Mouse (Mus musculus): Measurements from ENCODE around the gene Hmgcs1. TPM values are rescaled to one million over a fixed set of nuclear protein-coding genes. Genes with fewer than 3 reads are reported as not detected.
"Not testable (repeated sequence)": the region's sequence is repeated elsewhere in the genome, so short reads cannot be mapped to it uniquely, and the experiment has no call there.

The Hmgcs1 gene
- polyA plus RNA-seq, 1 experiment from 2014 or later = 247 TPM

DNA sequence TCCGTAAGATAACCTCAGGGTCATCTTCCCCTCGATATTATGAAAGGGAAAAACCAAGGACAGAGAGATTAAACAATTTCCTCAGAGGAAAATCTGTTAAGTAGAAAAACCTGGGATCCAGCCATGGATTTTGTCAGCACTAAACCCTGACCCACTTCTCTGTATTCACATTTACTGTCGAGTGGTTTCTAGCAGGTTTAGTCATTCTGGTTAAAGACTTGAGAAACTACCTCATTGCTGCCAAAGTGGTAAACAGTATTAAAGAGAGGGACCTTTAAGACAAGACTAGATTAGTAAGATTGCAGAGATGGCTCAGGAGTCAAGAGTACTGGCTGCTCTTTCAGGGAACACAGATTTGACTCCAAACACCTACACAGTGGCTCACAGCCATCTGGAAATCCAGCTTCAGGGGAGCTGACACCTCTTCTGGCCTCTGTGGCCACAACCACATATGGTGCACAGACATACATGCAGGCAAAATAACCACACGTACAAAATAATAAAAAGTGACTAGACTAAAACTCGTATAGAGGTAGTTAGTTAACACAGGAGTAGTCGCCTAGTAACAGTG is 33.2 kb upstream of the Hmgcs1 start:
- ATAC-seq = no peak
- Histone ChIP-seq H3K9ac (ENCODE audit: low read depth, low read length) (no peak overlapping the region), H3K4me3 (ENCODE audit: low read length) (no peak overlapping the region), H3K36me3 (ENCODE audit: control insufficient read depth, insufficient read depth, low read length) (no peaks in the 10 kb centered on the region), H3K4me1 (ENCODE audit: control insufficient read depth, insufficient read depth, low read length) (no peaks in the 10 kb centered on the region), H3K4me2 (ENCODE audit: low read depth, low read length) (no peak overlapping the region), H3K27me3 (replicated peaks; ENCODE audit: control insufficient read depth, insufficient read depth, low read length) (no peaks in the 10 kb centered on the region), H3K9me3 (ENCODE audit: control insufficient read depth, low read length) (no peaks in the 10 kb centered on the region), H3K27ac (ENCODE audit: low read length) (no peak overlapping the region)
- WGBS = 77% methylated on average over 6 of the region's 6 CpGs

DNA sequence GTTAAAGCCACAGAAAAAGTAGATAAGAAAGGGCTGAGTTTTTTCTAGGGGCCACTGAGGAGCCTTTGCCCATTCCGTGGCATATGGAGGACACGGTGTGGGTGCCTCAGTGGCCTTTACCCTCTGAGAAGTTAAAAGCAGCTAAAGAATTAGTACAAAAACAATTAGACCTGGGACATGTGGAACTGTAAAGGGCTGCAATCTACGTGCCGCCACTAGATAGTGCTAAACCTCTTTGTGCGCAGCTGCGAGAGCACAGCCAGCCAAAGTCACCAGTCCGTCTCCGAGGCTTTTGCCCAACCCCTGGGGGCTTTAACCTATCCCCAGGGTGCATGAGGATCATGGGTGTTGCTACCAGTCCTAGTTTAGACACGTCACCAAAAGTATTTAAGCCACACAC is 28.8 kb upstream of the Hmgcs1 start:
- not testable (repeated sequence) for ATAC-seq
- WGBS = 71% methylated on average over 4 of the region's 9 CpGs

DNA sequence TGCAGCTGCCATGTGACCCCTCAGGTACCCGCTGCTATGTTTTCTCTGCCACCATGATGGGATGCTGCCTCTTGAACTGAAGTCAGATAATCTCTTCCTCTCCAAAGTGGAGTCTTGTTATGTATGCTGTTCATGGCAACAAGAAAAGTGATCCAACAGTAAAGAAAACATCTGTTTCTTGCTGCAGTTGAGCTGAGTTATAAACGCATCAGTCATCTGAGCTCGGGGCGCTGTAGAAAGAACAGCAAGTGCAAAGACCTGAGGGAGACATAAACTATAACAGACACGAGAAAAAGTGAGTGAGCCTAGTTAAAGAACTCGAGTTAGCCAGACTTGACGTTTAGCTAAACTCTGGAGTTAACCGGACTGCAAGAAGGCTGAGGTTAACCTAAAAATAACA is 11.4 kb upstream of the Hmgcs1 start:
- ATAC-seq = no peak
- no peaks in the 10 kb centered on the region for H3K9me3 ChIP-seq (ENCODE audit: control insufficient read depth, low read length)
- H3K4me1 ChIP-seq (ENCODE audit: control insufficient read depth, insufficient read depth, low read length) = no peaks in the 10 kb centered on the region
- 57% methylated on average over 8 of the region's 8 CpGs for WGBS
- no peak overlapping the region for H3K27ac ChIP-seq (ENCODE audit: low read length)
- no peaks in the 10 kb centered on the region for H3K27me3 ChIP-seq (replicated peaks; ENCODE audit: control insufficient read depth, insufficient read depth, low read length)
- H3K36me3 ChIP-seq (ENCODE audit: control insufficient read depth, insufficient read depth, low read length) = no peaks in the 10 kb centered on the region
- H3K4me2 ChIP-seq (ENCODE audit: low read depth, low read length) = no peak overlapping the region
- H3K4me3 ChIP-seq (ENCODE audit: low read length) = no peak overlapping the region
- H3K9ac ChIP-seq (ENCODE audit: low read depth, low read length) = no peak overlapping the region

More for the DNA sequence above, 28.8 kb upstream of the Hmgcs1 start:
- not testable (repeated sequence) for H3K9me3 ChIP-seq (ENCODE audit: control insufficient read depth, low read length); H3K36me3 ChIP-seq (ENCODE audit: control insufficient read depth, insufficient read depth, low read length); H3K4me3 ChIP-seq (ENCODE audit: low read length); H3K9ac ChIP-seq (ENCODE audit: low read depth, low read length); H3K27me3 ChIP-seq (replicated peaks; ENCODE audit: control insufficient read depth, insufficient read depth, low read length); H3K27ac ChIP-seq (ENCODE audit: low read length); H3K4me2 ChIP-seq (ENCODE audit: low read depth, low read length); H3K4me1 ChIP-seq (ENCODE audit: control insufficient read depth, insufficient read depth, low read length)

DNA sequence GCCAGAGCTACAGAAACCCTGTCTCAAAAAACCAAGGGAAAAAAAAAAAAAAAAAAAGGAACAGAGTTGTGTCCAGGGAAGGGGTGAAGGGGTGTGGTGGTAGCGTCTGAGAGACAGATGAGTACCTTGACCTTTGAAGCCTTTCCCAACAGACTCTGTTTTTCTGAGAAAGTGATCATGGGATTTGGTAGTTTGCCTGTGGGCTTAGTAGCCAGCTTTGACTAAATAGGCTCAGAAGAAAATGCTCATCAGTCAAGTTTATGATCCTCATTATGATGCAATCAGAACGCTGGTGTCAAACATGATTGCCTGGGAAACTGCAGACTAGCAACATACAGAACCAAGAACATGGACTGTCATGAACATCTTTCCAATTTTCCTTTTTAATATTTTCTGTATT is 10.5 kb upstream of the Hmgcs1 start:
- Histone ChIP-seq H3K27me3 (replicated peaks; ENCODE audit: control insufficient read depth, insufficient read depth, low read length) (no peaks in the 10 kb centered on the region), H3K4me1 (ENCODE audit: control insufficient read depth, insufficient read depth, low read length) (no peaks in the 10 kb centered on the region), H3K27ac (ENCODE audit: low read length) (no peak overlapping the region), H3K9ac (ENCODE audit: low read depth, low read length) (no peak overlapping the region), H3K36me3 (ENCODE audit: control insufficient read depth, insufficient read depth, low read length) (no peaks in the 10 kb centered on the region), H3K9me3 (ENCODE audit: control insufficient read depth, low read length) (no peaks in the 10 kb centered on the region), H3K4me3 (ENCODE audit: low read length) (no peak overlapping the region), H3K4me2 (ENCODE audit: low read depth, low read length) (no peak overlapping the region)
- WGBS = 73% methylated on average over 2 of the region's 2 CpGs
- no peak for ATAC-seq

DNA sequence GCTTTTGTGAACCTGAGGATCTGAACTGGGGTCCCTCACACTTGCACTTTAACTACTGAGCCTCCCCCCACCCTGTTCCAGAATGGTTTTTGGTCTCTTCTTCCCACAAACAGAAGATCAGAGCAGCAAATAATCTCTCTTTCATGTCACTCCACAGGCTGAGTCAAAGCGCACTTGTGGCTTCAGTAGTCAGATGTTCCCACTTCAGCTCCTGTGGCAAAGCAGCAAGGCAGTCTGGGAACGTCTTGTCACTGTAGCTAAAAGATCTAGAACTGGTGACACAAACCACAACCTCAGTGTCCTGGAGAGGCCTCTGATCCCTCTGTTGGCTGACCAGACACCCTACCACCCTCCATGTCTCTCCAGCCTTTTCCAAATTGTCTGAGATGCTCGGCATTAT is 9.0 kb upstream of the Hmgcs1 start:
- Histone ChIP-seq H3K4me3 (ENCODE audit: low read length) (no peak overlapping the region), H3K27ac (ENCODE audit: low read length) (no peak overlapping the region), H3K36me3 (ENCODE audit: control insufficient read depth, insufficient read depth, low read length) (no peaks in the 10 kb centered on the region), H3K27me3 (replicated peaks; ENCODE audit: control insufficient read depth, insufficient read depth, low read length) (no peaks in the 10 kb centered on the region), H3K4me2 (ENCODE audit: low read depth, low read length) (no peak overlapping the region), H3K9me3 (ENCODE audit: control insufficient read depth, low read length) (no peaks in the 10 kb centered on the region), H3K4me1 (ENCODE audit: control insufficient read depth, insufficient read depth, low read length) (no peaks in the 10 kb centered on the region), H3K9ac (ENCODE audit: low read depth, low read length) (no peak overlapping the region)
- ATAC-seq = no peak
- WGBS = 78% methylated on average over 3 of the region's 3 CpGs

DNA sequence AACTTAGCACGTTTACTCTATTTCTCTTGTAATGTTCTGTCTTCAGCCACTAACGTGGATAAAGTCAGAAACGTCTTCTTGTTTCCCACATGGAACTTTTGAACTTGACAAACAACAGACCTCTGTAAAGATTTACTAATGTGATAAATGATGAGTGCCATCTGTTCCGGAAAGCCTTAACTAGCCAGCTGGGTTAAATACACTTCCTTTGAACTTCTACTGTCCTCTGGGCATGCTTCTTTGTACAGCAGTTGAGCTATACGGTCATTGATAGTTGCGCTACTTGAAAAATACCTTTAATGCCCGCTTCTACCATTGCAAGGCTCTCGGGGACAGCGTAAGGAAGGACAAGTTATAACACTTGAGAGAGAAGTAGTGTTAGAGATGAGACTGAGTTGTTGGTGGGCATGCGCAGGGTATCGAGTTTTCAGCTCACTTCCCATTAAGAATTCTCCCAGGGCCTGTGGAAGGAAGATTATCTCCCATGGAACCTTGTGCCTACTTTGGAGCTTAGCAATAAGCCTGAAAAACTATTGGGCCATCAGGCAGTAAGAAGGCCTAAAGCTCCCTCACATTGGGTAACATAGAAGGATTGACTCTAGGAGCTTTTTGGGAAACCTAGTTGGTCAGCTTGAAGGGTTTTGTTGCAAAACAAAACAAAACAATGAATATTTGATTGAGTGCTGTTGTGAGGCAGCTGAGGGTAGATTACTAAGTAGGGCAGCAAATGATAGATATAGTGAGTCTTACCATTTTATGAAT is 5.6 kb upstream of the Hmgcs1 start:
- ATAC-seq = no peak
- Histone ChIP-seq H3K27me3 (replicated peaks; ENCODE audit: control insufficient read depth, insufficient read depth, low read length) (no peaks in the 10 kb centered on the region), H3K4me2 (ENCODE audit: low read depth, low read length) (no peak overlapping the region), H3K27ac (ENCODE audit: low read length) (no peak overlapping the region), H3K4me3 (ENCODE audit: low read length) (no peak overlapping the region), H3K9ac (ENCODE audit: low read depth, low read length) (no peak overlapping the region), H3K36me3 (ENCODE audit: control insufficient read depth, insufficient read depth, low read length) (no peaks in the 10 kb centered on the region), H3K9me3 (ENCODE audit: control insufficient read depth, low read length) (no peaks in the 10 kb centered on the region), H3K4me1 (ENCODE audit: control insufficient read depth, insufficient read depth, low read length) (no peaks in the 10 kb centered on the region)
- WGBS = 52% methylated on average over 11 of the region's 11 CpGs

DNA sequence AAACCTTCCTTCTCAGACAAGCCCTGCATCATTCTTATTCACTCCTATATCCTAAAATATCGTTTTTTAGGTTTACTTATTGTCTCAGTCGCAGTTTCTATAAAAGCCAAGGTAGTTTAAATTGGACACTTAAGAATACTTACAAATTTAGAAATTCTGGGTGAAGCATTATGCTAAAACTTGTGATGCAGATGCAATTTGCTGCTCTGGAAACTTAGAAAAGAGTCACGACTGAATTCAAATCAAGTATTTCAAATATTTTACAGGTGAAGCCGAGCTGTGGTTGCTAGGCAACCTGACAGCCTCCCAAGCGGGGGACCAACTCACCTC is 505 bp upstream of the Hmgcs1 start:
- WGBS = 6% methylated on average over 5 of the region's 5 CpGs
- H3K36me3 ChIP-seq (ENCODE audit: control insufficient read depth, insufficient read depth, low read length) = no peaks in the 10 kb centered on the region
- H3K27me3 ChIP-seq (replicated peaks; ENCODE audit: control insufficient read depth, insufficient read depth, low read length) = no peaks in the 10 kb centered on the region
- no peak for ATAC-seq
- H3K4me1 ChIP-seq (ENCODE audit: control insufficient read depth, insufficient read depth, low read length) = peaks cover 9% of the 10 kb centered on the region
- H3K4me2 ChIP-seq (ENCODE audit: low read depth, low read length) = peak overlapping the region; percentile 37; the same call in 1 of the 2 replicates
- H3K27ac ChIP-seq (ENCODE audit: low read length) = no peak overlapping the region
- peak overlapping the region; percentile 47 for H3K4me3 ChIP-seq (ENCODE audit: low read length)
- H3K9ac ChIP-seq (ENCODE audit: low read depth, low read length) = no peak overlapping the region
- no peaks in the 10 kb centered on the region for H3K9me3 ChIP-seq (ENCODE audit: control insufficient read depth, low read length)

DNA sequence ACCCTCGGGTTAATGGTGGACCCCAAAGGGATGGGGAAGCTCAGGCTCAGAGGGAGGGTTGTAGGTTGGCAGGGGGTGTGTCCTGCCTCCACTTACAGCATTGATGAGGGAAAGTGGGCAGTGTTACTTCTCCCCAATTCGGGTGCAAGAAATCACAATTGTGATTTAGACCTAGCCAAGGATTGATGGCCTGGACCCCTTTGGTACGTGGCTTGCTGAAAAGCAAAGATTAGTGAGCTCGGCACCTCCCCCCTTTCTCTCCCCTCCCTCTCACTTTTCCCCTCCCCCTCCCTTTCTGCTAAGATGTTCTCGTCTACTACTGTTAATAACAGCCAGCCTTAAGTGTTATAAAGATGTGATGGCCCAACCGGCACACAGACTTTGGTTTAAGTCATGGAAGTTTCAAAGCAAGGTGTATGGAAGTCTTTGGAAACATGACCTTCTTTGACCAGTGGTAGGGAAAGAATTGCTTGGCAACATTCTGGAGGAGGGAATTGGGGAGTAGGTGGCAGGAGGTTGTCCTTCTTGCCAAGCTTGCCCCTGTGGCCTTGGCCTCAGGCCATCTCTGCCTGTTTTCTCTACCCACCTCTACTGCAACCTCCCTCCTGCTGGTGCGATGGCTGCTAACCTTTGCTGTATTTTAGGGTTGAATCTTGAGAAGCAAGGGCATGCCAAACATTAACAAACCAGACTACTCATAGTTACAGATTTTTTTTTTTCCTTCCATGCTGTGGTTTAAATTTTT is 869 bp downstream of the Hmgcs1 start:
- peak overlapping the region; percentile 97 for H3K4me3 ChIP-seq (ENCODE audit: low read length)
- H3K27ac ChIP-seq (ENCODE audit: low read length) = peak overlapping the region; percentile 99
- peaks cover 13% of the 10 kb centered on the region for H3K4me1 ChIP-seq (ENCODE audit: control insufficient read depth, insufficient read depth, low read length)
- no peak for ATAC-seq
- no peaks in the 10 kb centered on the region for H3K27me3 ChIP-seq (replicated peaks; ENCODE audit: control insufficient read depth, insufficient read depth, low read length)
- H3K9ac ChIP-seq (ENCODE audit: low read depth, low read length) = peak overlapping the region; percentile 96
- WGBS = 1% methylated on average over 7 of the region's 7 CpGs
- no peaks in the 10 kb centered on the region for H3K9me3 ChIP-seq (ENCODE audit: control insufficient read depth, low read length)
- no peaks in the 10 kb centered on the region for H3K36me3 ChIP-seq (ENCODE audit: control insufficient read depth, insufficient read depth, low read length)
- peak overlapping the region; percentile 46 for H3K4me2 ChIP-seq (ENCODE audit: low read depth, low read length)

DNA sequence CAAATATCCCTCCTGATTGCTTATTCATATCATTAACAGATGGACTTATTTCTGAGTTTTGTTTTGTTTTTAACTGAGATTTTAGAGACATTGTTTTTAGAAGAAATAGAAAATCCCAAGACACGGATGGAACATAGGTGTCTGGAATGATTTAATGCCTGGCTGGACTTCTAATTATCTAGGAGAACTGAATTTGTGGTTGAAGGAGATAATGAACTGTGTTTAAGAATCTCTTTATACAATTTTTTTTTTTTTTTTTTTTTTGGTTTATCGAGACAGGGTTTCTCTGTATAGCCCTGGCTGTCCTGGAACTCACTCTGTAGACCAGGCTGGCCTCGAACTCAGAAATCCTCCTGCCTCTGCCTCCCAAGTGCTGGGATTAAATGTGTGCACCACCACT is 1.8 kb downstream of the Hmgcs1 start:
- H3K9ac ChIP-seq (ENCODE audit: low read depth, low read length); H3K27ac ChIP-seq (ENCODE audit: low read length); ATAC-seq; H3K27me3 ChIP-seq (replicated peaks; ENCODE audit: control insufficient read depth, insufficient read depth, low read length); H3K36me3 ChIP-seq (ENCODE audit: control insufficient read depth, insufficient read depth, low read length); H3K9me3 ChIP-seq (ENCODE audit: control insufficient read depth, low read length): not testable (repeated sequence)
- H3K4me1 ChIP-seq (ENCODE audit: control insufficient read depth, insufficient read depth, low read length) = peaks cover 13% of the 10 kb centered on the region
- 76% methylated on average over 3 of the region's 3 CpGs for WGBS
- H3K4me2 ChIP-seq (ENCODE audit: low read depth, low read length) = peak overlapping the region; percentile 46
- peak overlapping the region; percentile 97 for H3K4me3 ChIP-seq (ENCODE audit: low read length)

Measured in intestine, embryonic 16.5 days (tissue).